Mouse (Mus musculus): ENCODE results near the gene Sprr1a. TPM values are rescaled to one million over a fixed set of nuclear protein-coding genes. Genes with fewer than 3 reads are reported as not detected.
"Not testable (repeated sequence)": the region's sequence is repeated elsewhere in the genome, so short reads cannot be mapped to it uniquely, and the experiment has no call there.

Gene Sprr1a
- total RNA-seq (2021) = not detected
- long read RNA-seq, experiment 1 = 0 reads
- long read RNA-seq, experiment 2 = 0 reads

DNA sequence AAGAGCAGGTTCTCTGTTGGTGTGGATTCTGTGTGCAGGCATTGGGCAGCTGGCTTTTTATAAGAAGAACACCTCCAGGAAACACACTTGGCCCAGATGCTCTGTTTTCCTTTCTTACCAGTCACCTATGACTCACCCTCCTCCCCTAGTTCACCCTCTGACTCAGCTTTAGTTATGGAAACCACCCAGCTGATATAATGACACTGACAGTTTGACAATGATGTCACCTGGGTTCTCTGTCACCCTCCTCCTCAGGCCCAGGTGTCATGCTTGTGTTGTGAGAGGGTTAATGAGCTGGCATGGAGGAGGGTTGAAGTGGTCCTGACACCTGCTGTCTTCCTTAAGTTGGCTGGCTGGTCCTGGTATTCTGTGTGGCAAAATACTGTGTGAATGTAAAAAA, at the start of gene Sprr1a:
TSS of gene Sprr1a (minus strand) at position 33 of the 400 bp plus-strand sequence.
- no peak for DNase-seq

DNA sequence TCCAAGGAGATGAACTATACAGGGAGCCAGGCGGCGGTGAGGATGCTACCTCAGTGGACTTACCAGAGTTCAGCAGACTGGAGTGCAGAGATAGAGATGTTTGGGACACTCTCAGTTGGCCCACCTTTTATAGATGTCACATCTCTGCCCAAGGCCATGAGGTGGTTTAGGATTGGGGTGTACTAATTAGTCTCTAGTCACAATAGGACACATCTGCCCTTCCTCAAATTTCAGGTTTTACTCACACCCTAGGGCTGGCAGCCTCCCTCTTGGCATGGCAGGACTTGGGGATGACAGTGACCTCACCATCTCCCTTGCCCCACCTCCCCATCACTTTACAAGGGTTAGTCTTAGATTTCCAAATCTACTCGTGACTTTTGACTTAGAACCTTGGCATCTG, 48.7 kb upstream of the Sprr1a start, which contains the start of gene 2310046K23Rik:
TSS of gene 2310046K23Rik (minus strand) at position 101 of the 400 bp plus-strand sequence.
- no peak for DNase-seq

DNA sequence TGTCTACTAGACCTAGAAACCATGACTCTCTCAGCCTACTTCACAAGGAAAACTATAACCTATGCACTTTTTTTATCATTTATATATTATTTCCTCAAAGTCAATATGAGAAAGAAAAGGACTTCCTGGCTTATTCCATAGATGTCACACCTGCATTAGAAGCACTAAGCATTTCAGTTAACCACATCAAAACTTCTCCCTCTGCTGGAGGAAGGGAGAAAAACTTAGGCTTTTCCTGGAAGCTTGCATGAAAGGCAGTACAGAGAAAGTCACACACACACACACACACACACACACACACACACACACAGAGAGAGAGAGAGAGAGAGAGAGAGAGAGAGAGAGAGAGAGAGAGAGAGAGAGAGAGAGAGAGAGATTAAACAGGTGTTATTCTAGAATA, 26.6 kb upstream of the Sprr1a start:
- no peak for DNase-seq

GRCm38 (mm10) chr3:92510786-92511185, 25.1 kb upstream of the Sprr1a start:
- no peak for DNase-seq

DNA sequence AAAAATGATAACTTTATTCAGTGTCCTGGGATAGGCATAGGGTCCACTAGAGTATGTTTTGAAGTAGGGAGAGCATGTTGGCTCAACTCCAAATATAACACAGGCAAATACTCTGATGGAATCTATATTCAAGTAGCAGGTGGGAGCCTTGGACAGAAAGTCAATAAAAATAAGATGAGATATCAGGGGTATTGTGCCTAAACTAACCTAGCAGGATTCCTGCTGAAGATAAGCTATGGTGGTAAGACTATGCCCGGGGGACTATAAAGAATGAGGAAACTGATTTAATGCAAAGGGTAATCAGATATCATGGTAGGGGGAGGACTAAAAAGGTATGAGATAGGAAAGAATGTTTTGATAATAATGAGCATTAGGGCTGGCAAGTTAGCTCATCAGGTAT, 22.5 kb upstream of the Sprr1a start:
- DNase-seq = no peak

DNA sequence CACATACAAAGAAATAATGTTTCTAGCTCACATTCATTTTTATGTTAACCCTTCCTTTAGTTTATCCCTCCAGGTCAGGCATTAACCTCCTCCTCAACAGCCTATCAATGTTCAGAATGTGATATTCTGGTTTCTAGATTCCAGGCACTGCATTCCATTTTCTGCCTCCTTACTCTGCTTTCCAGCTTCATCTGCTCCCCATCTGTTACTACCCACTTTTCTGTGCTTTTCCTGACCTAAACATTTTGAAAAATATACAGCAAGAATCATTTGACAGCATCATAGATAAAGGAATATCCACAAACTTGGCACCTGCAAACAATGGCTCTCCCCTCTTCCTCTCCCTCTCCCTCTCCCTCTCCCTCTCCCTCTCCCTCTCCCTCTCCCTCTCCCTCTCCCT, 17.8 kb upstream of the Sprr1a start:
- DNase-seq = no peak

DNA sequence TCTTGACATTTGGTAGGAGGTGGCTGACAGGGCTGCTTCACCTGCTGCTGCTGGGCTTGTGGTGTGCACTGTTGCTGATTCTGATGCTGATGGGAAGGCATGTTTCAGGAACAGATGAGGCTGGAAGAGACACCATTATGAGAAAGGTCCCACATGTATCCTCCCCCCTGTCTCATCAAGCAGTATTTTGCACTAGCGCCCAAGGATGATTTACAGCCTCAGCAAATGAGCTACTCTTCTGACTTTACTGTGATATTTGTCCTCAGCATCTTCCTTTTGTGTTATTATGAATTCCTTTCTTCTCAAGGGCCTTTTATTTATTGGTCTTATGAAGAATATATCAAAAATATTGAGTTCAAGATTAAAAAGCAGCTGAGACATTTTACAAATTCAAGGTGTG, 14.7 kb upstream of the Sprr1a start, which contains the start of gene Sprr4:
TSS of gene Sprr4 (minus strand) at position 101 of the 400 bp plus-strand sequence.
- DNase-seq = no peak

- not testable (repeated sequence) for DNase-seq
These were observed 4.6 kb upstream of the Sprr1a start for GRCm38 (mm10) chr3:92490262-92490661.

GRCm38 (mm10) chr3:92486307-92486706, 612 bp upstream of the Sprr1a start:
- DNase-seq = no peak

DNA sequence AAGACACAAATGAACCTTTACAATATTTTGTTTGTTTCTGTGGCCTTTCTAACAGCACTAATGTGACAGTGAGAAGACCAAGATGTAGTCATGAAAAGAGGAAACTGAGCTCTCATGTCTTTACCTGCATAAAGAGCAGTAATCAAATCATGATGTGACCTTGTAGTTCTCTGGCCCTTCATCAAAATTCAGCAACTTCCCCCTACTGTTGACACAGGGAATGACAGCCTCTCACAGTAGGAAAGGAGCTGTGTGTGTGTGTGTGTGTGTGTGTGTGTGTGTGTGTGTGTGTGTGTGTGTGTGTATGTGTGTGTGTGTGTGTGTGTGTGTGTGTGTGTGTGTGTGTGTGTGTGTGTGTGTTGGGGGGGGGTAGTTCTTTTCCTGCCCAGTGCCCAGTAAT, 4.4 kb downstream of the Sprr1a start:
- not testable (repeated sequence) for DNase-seq

GRCm38 (mm10) chr3:92470111-92470510, 15.6 kb downstream of the Sprr1a start:
- no peak for DNase-seq

DNA sequence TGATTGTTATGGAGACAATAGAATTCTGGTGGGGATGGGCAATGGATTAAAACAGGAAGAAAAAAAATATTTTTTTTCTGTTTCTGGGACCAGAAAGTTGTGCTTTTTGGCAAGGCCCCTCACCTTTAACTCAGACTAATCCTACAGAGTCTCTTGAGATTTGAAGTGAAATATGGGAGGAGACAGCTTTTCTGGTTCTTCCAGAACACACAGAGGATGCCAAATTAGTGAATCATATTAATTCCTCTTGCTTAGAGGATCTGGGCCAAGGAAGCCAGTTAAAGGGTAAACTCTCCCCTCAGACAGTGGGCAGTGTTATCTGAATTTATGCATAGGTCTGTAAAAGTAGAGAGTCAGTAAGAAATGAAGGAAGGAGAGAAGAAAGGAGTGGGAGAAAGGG, 18.3 kb downstream of the Sprr1a start:
- no peak for DNase-seq

GRCm38 (mm10) chr3:92466576-92466975, 19.1 kb downstream of the Sprr1a start:
- DNase-seq = no peak

GRCm38 (mm10) chr3:92458620-92459019, 27.1 kb downstream of the Sprr1a start, which contains the start of gene Sprr3:
Gene Sprr3, minus strand, starts transcription at chr3:92458720.
- no peak for DNase-seq

GRCm38 (mm10) chr3:92455151-92455550, 30.5 kb downstream of the Sprr1a start:
- DNase-seq = no peak

- DNase-seq = no peak
These were observed 45.5 kb downstream of the Sprr1a start for GRCm38 (mm10) chr3:92440177-92440576.

DNA sequence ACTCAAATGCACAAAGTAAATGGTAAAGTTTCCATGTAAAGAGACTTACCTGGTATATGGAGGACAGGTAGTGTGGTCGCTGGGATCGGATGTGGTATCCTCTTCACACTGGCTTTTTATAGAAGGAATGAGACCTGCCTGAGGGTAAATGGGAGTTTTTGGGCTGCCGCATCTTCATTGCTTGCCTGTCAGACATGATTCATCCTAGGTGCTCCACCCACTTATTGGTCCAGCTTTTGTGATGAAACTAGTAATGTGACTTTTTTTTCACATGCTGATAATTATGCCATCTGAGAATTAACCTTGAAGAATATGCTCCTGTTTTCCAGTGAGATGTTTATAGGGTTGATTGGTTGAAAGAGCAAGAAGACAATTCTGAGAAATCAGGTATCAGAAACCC, 47.0 kb downstream of the Sprr1a start, which contains the start of gene Sprr1b:
TSS of gene Sprr1b (minus strand) at position 101 of the 400 bp plus-strand sequence.
- DNase-seq = no peak

Other genes starting within 250 kb of the Sprr1a start
- not detected for gene Sprr2a3, start 200.5 kb downstream of the Sprr1a start, total RNA-seq (2021)
- not detected for gene Sprr2b, start 169.3 kb downstream of the Sprr1a start, total RNA-seq (2021)
- gene Sprr2d, start 146.8 kb downstream of the Sprr1a start, total RNA-seq (2021) = not detected
- not detected for gene Sprr2e, start 133.8 kb downstream of the Sprr1a start, total RNA-seq (2021)
- not detected for gene Sprr2f, start 120.7 kb downstream of the Sprr1a start, total RNA-seq (2021)
- gene Sprr2h, start 100.2 kb downstream of the Sprr1a start, total RNA-seq (2021) = not detected
- gene Sprr2i, start 77.9 kb downstream of the Sprr1a start, total RNA-seq (2021) = not detected
- gene Sprr2j-ps, start 67.8 kb downstream of the Sprr1a start, total RNA-seq (2021) = not detected
- gene Gm9774, start 56.5 kb downstream of the Sprr1a start, total RNA-seq (2021) = 1 to 10 TPM; 3.9 to 5.8 TPM
- not detected for gene Sprr2k, start 53.3 kb downstream of the Sprr1a start, total RNA-seq (2021)
- not detected for gene Sprr1b, start 47.1 kb downstream of the Sprr1a start, total RNA-seq (2021)
- gene Sprr3, start 27.2 kb downstream of the Sprr1a start, total RNA-seq (2021) = not detected
- not detected for gene Sprr4, start 14.6 kb upstream of the Sprr1a start, total RNA-seq (2021)
- gene 2310046K23Rik, start 48.6 kb upstream of the Sprr1a start, total RNA-seq (2021) = not detected
- not detected for gene Ivl, start 87.8 kb upstream of the Sprr1a start, total RNA-seq (2021)
- gene Smcp, start 103.1 kb upstream of the Sprr1a start, total RNA-seq (2021) = not detected
- gene 2210017I01Rik, start 121.6 kb upstream of the Sprr1a start, total RNA-seq (2021) = not detected
- gene Lce6a, start 135.8 kb upstream of the Sprr1a start, total RNA-seq (2021) = not detected
- gene Lce1a1, start 162.4 kb upstream of the Sprr1a start, total RNA-seq (2021) = not detected
- not detected for gene Lce1b, start 171.0 kb upstream of the Sprr1a start, total RNA-seq (2021)
- not detected for gene Lce1a2, start 184.4 kb upstream of the Sprr1a start, total RNA-seq (2021)
- not detected for gene Lce1c, start 193.4 kb upstream of the Sprr1a start, total RNA-seq (2021)
- gene Lce1d, start 201.3 kb upstream of the Sprr1a start, total RNA-seq (2021) = not detected
- not detected for gene Lce1e, start 223.2 kb upstream of the Sprr1a start, total RNA-seq (2021)
- not detected for gene Lce1f, start 234.5 kb upstream of the Sprr1a start, total RNA-seq (2021)